Mouse (Mus musculus): ENCODE results near the gene Brsk1.
A peak's percentile ranks its signal among the peaks of the same experiment; 100 is the strongest.

The Brsk1 gene

GRCm38 (mm10) chr7:4740309-4740727 lies 49.9 kb downstream of the Brsk1 start:
- no peak for DNase-seq

- peak; percentile 76 for DNase-seq
These were observed 50.7 kb downstream of the Brsk1 start for GRCm38 (mm10) chr7:4741151-4741550.

GRCm38 (mm10) chr7:4741672-4742481 lies 51.5 kb downstream of the Brsk1 start:
- DNase-seq = no peak

- no peak for DNase-seq
These were observed 52.0 kb downstream of the Brsk1 start for GRCm38 (mm10) chr7:4742482-4742819.

GRCm38 (mm10) chr7:4743354-4743753 lies 53.0 kb downstream of the Brsk1 start:
- peak; percentile 61 for DNase-seq

GRCm38 (mm10) chr7:4744886-4745285 lies 54.5 kb downstream of the Brsk1 start:
- no peak for DNase-seq

- no peak for DNase-seq
These were observed 56.0 kb downstream of the Brsk1 start for GRCm38 (mm10) chr7:4746326-4746980.

- DNase-seq = no peak
These were observed 56.9 kb downstream of the Brsk1 start for GRCm38 (mm10) chr7:4747156-4747899.

GRCm38 (mm10) chr7:4748321-4748720 lies 57.9 kb downstream of the Brsk1 start:
- no peak for DNase-seq

- no peak for DNase-seq
These were observed 58.8 kb downstream of the Brsk1 start for GRCm38 (mm10) chr7:4749169-4749568.

GRCm38 (mm10) chr7:4751971-4752820 lies 61.8 kb downstream of the Brsk1 start:
- peak; percentile 45 for DNase-seq

GRCm38 (mm10) chr7:4752821-4753570 lies 62.6 kb downstream of the Brsk1 start, which contains the start of gene Cox6b2:
Cox6b2 (minus strand) TSS chr7:4753094.
- peak; percentile 92 for DNase-seq

GRCm38 (mm10) chr7:4759670-4760069 lies 69.3 kb downstream of the Brsk1 start:
- DNase-seq = peak; percentile 24

- DNase-seq = no peak
These were observed 74.7 kb downstream of the Brsk1 start for GRCm38 (mm10) chr7:4764946-4765710.
